Mouse (Mus musculus) liver, embryonic 14.5 days (tissue): Measurements from ENCODE around the gene Btbd18.

Experiments used
- CTCF ChIP-seq: IDR thresholded peaks from 2 replicates; pipeline ENCODE4 v1.5.1; 2016; ENCODE audit warnings: antibody characterized with exemption, low read depth, control low read depth
- EP300 ChIP-seq: IDR thresholded peaks from 2 replicates; pipeline ENCODE4 v1.6.1; 2016; ENCODE audit warnings: antibody characterized with exemption, low read depth

- TF ChIP-seq CTCF (no peak), EP300 (no peak)
Measured at GRCm38 (mm10) chr2:84649674-84650073, 9.2 kb upstream of the Btbd18 start.
